24 mouse cellular contexts compared by ENCODE assay signal in genomic region chr15:59725881-59726280, GRCm38 (mm10).
"Had no signal": no experiment of that assay in that cellular context is flagged by ENCODE, and none has a peak within 500 bp of the region (broad histone marks: within the 10 kb centered on the region; RNA-seq: fewer than 3 reads in every experiment).

No protein-coding gene starts in this region.

- H3K36me3 ChIP-seq: heart, embryonic 10.5 days; heart, embryonic 12.5 days; hindbrain, embryonic 10.5 days; hindbrain, embryonic 12.5 days; intestine, embryonic 15.5 days; limb, embryonic 13.5 days; limb, embryonic 15.5 days; liver, embryonic 12.5 days had no signal

- H3K27ac ChIP-seq: gastrocnemius, adult 2 months; heart, embryonic 10.5 days; hindbrain, embryonic 10.5 days; hindbrain, embryonic 12.5 days; hindbrain, embryonic 14.5 days; intestine, embryonic 15.5 days; layer of hippocampus, adult 2 months; left cerebral cortex, adult 2 months; limb, embryonic 13.5 days; limb, embryonic 15.5 days; liver, embryonic 12.5 days; liver, embryonic 14.5 days had no signal

- H3K4me3 ChIP-seq: gastrocnemius, adult 2 months; heart, embryonic 10.5 days; heart, embryonic 12.5 days; hindbrain, embryonic 10.5 days; hindbrain, embryonic 12.5 days; intestine, embryonic 15.5 days; layer of hippocampus, adult 2 months; left cerebral cortex, adult 2 months; limb, embryonic 13.5 days; limb, embryonic 15.5 days; liver, embryonic 12.5 days had no signal

- DNase-seq: gastrocnemius, adult 2 months; gastrocnemius, postnatal 10 days; gastrocnemius, postnatal 25 days; heart, adult 18-20 months; heart, postnatal 10 days; heart, postnatal 4 days; kidney, adult 18-20 months; kidney, adult 8-10 months; kidney, postnatal 10 days; kidney, postnatal 25 days; kidney, postnatal 4 days; left cerebral cortex, postnatal 4 days had no signal
